Mouse (Mus musculus): ENCODE results near the gene Ankrd33b.

Gene Ankrd33b

DNA sequence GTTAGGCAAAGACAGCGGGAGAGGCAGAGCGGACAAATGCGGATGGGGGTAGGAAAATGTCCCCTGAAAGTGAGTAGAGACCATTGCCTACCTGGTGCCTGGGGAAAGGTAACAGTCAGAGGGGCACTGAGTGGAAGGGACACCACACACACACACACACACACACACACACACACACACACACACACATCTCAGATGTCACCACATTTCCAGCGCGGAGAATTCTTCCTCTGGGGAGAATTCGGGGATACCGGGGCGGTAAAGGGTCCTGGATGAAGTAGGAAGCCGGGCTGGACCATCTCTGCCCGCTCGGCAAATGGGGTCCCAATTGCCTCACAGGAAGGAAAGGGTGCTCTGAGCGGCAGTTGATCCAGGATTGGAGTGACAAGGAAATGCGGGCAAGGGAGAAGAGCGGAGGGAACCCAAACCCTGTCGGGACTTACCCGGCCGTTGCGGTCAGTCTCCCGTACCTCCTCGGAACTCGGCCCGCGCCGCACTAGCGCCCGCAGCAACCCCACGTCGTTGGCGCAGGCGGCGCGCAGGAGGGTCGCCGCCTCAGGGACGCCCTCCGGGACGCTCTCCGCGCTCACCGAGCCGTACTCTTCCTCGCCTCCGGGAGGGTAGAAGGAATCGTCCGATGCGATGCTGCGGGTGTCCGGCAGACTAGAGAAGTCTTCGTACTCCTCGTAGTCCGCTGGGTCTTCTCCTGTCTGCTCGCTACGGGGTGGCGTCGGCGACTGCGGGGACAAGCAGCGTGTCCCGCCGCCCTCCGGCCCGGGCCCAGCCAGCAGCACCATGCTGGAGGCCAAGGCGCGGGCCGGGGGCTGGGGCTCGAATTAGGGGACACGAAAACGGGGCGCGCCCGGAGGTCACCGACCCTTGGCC, 688 bp downstream of the Ankrd33b start:
- no peak for DNase-seq

DNA sequence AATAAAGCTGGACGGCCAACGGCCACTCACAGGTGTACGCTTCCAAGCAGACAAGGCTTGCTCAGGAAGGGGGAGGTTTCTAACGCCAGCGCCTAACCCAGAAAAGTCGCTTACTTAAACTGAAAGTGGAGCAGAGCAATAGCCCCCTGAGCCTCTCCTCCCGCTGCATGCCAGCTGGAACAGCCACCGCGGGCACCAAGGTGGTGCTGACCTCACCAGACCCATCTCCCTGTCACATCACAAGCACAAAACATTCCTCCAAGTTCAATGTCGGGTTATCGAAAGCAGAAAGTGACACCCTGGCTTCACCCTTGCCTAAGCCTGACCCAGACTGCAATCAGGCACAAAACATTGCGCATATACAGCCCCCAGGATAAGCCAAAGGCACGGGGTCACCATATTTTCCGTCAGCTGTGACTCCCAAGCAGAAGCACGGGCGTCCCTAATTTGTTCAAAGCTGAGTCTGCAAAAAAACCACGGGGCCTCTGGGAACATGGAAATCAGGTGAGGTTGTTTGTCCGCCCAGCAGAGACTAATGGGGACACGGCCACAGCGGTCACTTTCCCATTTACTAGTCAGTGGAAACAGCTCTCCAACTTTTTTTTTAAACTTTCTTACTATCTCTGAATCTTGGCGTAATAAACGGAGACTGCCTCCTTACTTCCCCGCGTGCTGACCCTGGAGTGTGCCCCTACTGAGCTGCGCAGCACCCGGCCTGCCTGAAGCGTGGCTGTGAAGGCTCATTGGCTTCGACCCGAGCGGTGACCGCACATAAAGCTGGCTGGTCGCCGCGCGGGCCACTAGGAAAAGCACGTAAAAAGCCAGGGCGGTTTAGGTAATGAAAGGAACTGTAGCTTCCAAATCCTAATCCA, 1.6 kb downstream of the Ankrd33b start:
- DNase-seq, result no peak

DNA sequence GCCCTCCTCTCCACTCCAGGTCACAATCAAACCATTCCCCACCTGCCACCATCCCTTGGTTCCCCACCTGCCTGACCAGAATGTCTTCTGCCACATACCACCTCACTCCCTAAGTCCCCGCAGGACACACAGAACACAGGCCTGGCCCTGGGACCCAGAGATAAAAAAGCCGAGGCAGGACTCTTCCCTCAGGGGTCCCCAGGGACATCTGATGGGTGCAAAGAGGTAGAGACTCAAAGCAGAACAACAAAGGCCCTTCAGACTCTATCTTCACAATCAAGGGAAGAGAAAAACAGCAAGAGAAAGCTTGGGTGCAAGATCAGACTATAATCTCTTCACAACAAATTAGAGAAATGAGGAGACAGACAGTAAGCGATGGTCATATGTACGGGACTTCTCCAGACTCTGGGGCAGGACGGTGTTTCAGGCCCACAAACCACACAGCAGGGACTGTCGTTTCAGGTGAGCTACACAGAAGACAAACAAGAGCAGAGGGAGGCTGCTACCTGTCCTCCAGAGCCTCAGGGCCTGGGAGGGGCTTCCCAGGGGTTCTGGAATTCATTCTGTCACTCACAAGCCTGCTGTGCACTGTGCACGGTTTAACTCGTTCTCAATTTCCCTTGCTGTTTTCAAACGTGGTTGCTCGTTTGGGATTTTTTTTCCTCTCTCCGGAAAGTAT, 2.3 kb downstream of the Ankrd33b start:
- DNase-seq, result no peak

DNA sequence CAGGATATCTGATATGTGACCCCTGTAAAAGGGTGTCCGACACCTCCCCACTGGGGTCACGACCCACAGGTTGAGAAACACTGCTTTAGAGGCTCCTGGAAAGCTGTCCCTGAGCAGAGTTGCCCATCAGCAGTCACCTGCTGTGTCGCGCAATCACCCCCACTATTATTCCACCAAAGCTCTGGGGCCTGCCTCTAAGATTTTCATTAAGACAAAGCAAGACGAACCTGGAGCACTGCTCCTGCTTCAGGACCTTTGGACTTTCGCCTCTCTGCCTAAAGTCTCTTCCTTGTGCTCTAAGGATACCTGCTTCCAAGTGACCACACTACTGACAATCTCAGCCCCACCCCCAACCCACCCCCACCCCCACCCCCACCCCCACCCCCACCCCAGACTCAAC, 3.1 kb downstream of the Ankrd33b start:
- DNase-seq, result no peak

DNA sequence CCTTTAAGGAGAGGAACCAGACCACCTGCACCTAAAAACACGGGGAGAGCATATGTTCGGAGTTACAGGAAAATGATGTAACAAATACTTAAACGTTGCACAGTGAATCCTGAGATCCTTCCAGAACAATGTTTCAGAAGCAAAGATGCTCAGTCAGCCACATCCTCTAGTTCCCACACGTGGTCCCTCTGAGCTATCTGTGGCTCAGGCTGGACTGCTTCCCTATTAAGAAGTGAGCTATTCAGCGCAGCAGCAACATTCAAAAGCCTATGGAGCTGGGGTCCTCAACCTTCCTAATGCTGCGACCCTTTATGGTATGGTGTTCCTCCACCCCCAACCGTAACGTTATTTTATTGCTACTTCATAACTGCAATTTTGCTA, 3.6 kb downstream of the Ankrd33b start:
- DNase-seq, result no peak

DNA sequence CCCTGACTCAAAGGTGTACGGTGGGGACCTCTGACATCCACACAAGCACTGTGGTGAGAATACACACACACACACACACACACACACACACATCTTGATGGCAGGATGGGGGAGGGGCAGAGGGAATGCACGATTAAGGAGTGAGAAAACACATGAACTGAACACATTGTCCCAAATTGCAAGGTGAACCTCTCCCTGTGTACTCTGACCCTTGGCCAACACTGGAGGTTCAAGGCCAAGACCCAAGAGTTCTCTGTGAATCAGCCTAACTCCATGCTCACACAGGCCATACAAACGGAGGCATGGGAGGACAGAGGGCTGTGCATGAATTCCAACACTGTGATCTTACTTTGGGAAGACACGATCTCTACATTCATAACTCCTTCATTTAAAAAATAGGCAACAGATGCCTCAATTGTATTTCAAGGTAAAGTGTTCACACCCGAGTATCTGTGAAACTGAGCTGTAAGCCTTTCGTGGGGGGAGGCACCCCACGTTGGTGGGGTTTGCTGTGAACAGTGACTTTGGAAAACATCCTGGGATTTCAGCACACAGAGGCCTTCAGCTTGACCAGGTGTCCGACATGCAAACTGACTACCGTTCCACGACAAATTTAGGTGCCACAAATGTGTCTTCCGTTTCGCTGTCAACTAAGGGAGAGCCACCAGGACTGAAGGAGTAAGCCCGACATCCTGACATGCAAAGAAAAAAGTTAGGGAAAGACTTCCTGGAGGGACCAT, 4.1 kb downstream of the Ankrd33b start:
- DNase-seq, result no peak

DNA sequence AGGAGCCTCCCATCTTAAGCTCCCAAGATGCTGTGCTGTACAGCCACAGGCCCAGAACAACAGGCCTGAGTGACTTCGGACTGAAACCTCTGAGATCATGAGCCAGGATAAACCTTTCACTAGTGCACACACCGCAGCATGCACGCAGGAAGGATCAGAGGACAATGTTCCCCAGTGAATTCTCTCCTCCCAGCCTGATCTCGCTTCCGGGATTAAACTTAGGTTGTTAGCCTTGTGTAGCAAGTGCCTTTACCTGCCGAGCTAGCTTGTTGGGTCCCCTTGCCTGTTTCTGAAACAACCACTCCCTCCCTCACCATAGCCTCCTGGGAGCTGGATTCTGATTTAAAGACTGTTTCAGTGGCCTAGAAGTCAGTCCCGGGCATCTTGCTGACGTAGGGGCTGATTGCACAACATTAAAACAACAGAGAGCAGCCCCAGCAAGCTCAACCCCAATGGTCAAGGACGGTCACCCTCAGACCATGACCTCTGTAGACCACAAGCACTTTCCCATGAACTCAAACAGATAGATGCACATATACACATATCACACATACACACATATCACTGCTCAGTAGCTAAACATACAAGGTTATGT, 6.2 kb downstream of the Ankrd33b start:
- DNase-seq, result no peak

DNA sequence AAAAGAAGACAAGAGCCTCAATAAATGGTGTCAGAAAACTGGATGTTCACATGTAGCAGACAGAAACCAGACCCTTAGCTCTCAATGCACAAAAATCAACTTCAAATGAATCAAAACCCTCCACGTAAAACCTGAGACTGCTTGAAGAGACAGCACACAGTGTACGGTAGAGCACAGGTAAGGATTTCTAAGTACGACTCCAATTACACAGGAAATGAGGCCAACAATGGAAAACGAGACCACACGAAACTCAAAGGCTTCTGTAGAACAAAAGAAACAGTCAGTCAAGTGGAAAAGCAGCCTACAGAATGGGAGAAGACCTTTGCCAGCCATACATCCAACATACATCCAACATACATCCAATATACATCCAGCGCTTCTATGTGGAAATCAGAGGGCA, 6.9 kb downstream of the Ankrd33b start:
- no peak for DNase-seq

DNA sequence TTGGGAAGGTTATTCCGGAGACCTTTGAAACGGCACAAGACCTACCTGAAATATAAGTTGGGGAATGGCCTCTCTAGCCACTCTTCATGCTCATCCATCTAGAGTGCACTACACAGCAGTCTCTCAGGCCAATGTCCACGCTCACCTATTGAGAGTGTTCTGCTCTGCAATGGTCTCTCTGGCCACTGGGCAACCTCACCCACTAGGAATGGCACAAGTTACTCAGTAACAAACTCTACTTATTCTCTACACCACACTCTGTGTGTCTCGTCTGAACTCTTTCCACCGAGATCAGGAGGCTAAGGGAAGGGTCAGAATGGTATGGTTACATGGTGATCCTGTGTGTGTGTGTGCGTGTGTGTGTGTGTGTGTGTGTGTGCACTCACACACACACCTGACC, 7.7 kb downstream of the Ankrd33b start:
- no peak for DNase-seq

DNA sequence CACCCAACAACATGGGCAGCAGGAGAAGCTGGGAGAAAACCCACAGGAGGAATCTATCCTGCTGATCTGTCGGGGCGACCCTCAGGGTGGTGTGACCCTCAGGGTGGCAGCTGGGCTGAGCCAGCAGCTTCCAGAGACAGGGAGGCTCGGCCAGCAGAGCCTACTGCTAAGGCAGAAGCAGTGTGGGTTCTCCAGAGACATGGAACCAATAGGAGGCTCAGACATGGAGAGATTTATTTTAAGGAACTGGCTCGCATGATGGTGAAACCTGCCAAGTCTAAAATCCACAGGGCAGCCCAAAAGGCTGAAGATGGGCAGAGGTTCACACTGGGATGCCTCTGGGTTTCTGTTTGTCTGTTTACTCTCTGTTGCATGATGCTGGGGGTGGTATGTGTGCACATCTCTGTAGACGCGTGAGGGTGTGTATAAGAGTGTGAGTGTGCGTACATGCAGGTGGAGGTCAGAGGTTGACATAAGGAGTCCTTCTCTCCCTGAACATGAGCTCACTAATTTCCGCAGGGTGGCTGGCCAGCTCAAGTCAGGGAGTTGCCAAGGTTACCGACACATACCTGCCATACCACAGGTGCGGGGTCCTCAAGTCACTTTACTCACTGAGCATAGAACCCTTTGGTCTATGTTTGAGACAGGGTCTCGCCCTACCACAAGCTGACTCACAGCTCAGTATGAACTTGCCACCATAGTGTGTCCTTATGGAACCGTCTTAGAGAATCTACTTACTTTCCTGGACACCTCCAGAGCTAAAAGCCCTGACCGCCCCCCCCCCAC, 14.8 kb downstream of the Ankrd33b start:
- DNase-seq, result no peak

DNA sequence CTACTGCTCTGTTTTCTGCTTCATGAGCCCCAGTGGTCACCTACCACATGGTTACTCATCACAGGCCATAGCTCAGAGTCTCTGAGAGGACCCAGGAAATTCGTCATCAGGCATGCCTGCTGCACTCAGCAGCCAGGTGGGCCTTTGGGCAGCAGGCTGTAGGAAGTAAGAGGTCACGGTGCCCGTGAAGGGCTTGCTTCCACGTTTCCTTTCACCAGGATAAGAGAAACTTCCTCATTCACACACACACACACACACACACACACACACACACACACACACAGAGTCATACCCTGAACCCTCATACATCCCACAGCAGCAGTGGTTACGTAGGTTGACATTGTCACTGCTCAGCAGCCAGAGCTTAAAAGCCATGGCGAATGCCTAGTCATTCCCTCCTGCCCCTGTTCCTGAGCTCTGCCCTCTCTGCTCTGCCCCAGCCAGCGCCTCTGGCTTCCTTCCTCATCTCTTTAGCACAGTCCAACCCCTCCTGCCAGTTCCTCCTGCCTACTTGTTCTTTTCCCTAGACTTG, 17.6 kb downstream of the Ankrd33b start:
- no peak for DNase-seq

DNA sequence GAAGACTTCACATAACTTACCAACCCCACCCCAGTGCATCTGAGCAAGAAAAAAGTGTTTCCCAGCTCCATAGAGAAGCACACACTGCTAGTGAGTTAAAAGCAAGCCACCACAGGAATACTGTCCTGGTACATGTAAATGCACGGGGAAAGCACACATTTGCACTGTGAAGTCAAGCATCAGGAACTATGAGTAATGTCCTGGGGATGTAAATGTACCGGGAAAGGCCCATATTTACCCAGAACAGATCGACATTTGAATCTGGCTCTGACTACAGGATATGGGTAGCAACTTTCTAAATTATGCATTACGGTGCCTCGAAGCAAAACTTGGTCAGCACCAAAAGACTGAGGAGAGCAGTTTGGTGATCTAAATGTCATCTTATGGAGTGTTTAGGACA, 18.5 kb downstream of the Ankrd33b start:
- DNase-seq, result no peak

DNA sequence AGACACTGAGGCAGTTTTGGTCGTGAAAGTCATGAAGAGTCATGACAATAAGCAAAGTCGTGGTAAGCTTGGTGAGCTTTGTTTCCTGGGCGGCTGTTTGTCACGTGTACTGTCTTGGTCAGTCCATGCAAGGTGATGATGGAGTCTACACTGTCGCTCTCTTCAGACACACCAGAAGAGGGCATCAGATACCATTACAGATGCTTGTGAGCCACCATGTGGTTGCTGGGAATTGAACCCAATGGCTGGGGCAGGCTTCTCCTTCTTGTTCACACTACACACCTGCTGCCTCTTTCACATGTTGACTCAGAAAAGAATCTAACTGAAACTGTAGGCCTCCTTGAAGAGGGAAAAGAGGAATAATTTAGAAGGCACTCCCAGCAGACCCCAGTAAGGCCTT, 19.3 kb downstream of the Ankrd33b start:
- no peak for DNase-seq

DNA sequence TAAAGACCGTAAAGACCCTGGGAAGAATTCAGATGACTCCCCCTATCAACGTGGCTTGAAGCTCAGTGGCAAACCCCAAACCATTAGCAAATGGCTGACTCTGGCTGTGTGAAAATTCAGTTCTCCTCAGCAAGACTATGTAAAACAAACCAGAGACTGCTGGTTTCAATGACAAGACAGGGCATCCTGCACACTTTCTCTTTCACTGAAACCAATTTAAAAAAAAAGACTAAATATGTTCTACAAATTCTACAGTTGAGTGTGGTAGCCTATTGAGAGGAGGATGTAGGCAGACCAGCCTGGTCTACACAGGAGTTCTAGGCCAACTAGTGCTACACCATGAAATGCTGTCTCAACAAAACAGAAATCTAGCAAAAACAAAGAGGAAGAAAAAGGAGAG, 21.0 kb downstream of the Ankrd33b start:
- DNase-seq, result no peak

DNA sequence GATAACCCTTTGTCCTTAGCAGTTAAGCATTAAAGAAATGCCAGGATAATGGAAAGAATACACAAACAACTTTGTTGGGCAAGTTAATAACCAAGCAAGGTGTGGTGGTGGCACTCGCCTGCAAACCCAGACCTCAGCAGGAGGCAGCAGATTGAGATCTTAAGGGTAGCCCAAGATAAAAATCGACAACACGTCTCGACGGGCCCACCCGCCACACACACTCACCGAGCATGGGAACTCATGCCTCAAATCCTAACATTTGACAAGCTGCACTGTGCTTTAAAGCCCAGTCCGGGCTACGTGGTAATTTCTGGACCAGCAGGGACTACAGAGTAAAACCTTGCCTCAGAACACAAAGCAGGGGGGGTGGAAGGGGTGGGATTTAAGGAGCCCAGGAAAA, 22.2 kb downstream of the Ankrd33b start:
- no peak for DNase-seq

DNA sequence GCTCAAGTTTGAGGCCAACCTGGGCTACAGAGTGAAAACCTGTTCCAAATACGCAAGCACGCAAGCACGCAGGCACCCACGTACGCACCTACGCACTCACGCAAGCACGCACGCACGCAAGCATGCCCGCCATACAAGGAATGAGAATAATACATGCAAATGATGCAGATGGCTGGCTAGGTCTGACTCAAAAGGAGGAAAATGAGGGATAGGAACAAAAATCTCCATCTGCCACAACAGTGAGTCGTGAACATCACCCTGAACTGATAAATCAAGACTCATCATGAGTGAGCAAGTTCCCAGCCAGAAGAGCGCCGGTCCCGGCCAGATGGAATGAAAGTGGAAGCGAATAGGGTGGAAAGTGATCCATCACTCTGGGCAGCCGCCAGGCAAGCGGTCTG, 22.7 kb downstream of the Ankrd33b start:
- DNase-seq, result no peak

DNA sequence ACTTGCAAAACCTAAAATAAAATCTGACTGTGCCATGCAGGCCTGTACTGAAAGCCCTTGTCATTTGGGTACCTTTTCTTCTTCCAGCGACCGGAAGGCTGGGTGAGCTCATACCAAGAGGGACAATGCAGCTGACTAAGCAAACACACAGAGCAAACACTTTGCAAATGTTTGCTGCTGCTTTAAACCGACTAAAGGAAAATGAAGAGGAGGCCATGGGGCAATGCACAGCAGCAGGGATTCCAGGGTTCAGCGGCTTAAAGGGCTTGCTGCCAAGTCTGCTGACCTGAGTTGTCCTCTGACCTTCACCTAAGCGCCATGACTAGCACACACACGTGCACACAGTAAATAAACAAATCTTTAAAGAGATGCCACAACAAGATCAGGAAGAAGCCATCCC, 23.9 kb downstream of the Ankrd33b start:
- no peak for DNase-seq

DNA sequence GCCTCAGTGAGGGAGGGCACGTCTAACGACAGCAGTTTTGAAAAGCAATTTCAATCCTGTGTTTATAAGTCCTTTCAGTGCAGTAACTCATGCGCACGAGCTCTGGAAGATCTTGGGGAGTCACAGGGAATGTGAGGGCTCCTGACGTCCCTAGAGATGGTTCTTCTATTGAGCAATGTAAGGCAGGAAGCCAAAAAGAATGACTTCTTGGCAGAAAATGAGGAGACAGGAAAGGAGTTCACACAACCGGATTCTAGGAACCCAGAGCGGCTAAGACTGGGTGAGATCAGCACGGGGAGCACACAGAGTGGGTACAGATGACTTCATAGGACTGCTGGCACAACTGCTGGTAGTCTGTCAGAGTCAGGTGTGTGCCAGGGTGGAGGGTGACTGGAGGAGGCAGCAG, 25.0 kb downstream of the Ankrd33b start:
- no peak for DNase-seq

DNA sequence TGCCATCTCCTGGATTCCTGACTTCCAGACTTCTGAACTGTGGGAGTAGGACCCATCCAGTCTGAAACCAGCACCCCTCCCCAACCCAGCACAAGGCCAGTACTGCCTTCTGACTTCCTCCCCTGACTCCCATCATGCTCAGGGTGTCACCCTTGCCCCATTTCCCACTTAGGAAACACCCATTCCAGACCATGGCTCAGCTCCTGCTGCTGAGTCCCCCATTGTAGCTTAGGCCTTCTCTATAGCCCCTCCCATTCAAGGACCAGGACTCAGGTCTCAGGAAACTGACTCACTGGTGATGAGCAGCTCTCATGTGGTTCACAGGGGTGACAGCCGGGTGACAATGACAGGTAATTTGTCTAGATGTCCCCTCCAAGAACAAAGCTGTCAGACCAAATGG, 25.5 kb downstream of the Ankrd33b start:
- no peak for DNase-seq

DNA sequence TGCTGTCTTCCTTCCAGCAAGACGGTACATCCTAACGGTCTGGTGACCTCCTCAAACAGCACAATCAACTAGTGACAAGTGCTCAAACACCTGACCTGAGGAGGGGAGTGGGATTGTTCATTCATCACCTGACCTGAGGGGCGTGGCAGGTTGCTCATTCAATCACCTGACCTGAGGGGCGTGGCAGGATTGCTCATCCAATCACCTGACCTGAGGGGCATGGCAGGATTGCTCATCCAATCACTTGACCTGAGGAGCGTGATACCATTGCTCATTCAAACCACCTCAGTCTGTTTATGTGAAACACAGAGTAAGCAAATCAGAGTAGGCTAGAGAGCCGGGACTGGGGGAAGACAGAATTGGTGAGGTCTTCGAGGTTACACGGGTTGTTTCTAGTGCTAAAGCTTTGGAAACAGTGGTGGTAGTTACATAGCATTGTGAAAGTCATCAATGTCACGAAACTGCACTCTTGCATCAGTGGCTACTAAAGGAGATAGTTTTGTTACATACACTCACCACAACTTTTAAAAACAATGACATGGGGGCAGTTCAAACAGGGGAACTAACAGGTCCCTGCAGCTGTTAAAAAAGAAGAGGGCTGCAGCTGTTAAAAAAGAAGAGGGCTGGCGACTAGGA, 28.8 kb downstream of the Ankrd33b start:
- no peak for DNase-seq

DNA sequence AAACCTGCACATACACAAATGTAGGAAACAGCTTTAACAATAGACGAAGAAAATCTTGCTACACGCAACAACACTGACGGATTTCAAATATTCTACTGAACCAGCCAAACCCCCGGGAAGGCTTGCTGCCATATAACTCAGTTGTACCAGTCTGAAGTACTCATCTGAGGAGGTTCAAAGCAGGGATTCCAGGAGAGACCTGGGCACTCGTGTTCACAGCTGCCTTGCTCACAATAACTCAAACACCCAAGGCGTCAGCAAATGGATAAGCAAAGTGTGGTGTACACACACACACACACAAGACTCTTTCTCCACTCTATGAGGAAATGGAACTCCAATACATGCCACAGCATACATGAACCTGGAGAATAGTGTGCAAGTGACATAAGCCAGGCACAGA, 29.5 kb downstream of the Ankrd33b start:
- no peak for DNase-seq

Data from thymus, adult 18-20 months (tissue).